Comparison of ENCODE assay signal across 8 mouse cellular contexts in the genomic region with DNA sequence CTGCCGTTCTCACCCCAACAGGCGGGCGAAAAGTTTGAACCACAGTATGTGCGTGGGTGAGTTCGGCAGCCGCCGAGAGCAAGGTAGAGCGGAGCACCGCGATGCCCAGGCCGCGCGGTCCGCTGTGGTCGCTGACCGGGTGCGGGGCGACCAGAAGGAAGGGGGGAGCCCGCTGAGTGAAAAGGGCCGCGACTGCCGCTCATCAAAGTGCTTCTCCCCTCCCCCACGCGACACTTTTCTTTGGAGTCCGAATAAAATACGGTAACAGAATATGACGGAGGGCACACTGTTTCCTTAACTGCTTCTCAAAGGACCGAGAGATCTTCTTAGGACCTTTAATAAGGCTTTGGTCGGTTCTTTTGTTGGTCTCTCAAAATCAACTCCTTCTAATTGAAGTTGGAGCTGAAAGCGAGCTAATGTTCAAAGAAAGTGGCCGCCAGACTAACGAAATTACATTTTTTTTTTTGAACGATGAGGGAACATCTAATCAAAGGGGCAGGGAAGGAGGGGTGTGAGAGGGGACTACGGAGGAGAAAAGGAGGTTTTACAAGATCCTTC. TPM values are rescaled to one million over a fixed set of nuclear protein-coding genes. Genes with fewer than 3 reads are reported as not detected.
DNase-seq lines count a peak whose midpoint lies in the region; ATAC-seq and TF ChIP-seq lines count a peak whose summit lies in the region.

Gene Otx1, minus strand, starts transcription at position 115 of the 558 bp plus-strand sequence.

- H3K27ac ChIP-seq in forebrain, embryonic 12.5 days, result peak within 1 kb of the TSS; percentile 98
- no peak within 1 kb of the TSS for H3K27ac ChIP-seq in intestine, embryonic 14.5 days (ENCODE audit: low read depth)
- H3K27ac ChIP-seq in lung, embryonic 16.5 days (ENCODE audit: low read length), result no peak within 1 kb of the TSS
- no peak within 1 kb of the TSS for H3K27ac ChIP-seq in stomach, embryonic 15.5 days

- H3K9ac ChIP-seq in forebrain, embryonic 12.5 days, result peak within 1 kb of the TSS; percentile 97
- H3K9ac ChIP-seq in intestine, embryonic 14.5 days (ENCODE audit: low read length), result 0 out of 2 replicates have a peak within 1 kb of the TSS, but pooled peaks have one; percentile 13
- peak within 1 kb of the TSS; percentile 60 for H3K9ac ChIP-seq in lung, embryonic 16.5 days (ENCODE audit: low read length)
- H3K9ac ChIP-seq in stomach, embryonic 15.5 days, result no peak within 1 kb of the TSS

- no peaks in the 10 kb centered on the region for H3K9me3 ChIP-seq in forebrain, embryonic 12.5 days
- no peaks in the 10 kb centered on the region for H3K9me3 ChIP-seq in intestine, embryonic 14.5 days (ENCODE audit: control insufficient read depth, low read length)
- H3K9me3 ChIP-seq in lung, embryonic 16.5 days (ENCODE audit: control insufficient read depth, low read length), result no peaks in the 10 kb centered on the region
- H3K9me3 ChIP-seq in stomach, embryonic 15.5 days, result no peaks in the 10 kb centered on the region

- H3K4me3 ChIP-seq in forebrain, embryonic 12.5 days (replicated peaks), result peak within 1 kb of the TSS; percentile 79
- H3K4me3 ChIP-seq in intestine, embryonic 14.5 days (ENCODE audit: low read depth, low read length), result peak within 1 kb of the TSS; percentile 36
- H3K4me3 ChIP-seq in lung, embryonic 16.5 days (ENCODE audit: low read length), result peak within 1 kb of the TSS; percentile 59
- peak within 1 kb of the TSS; percentile 50 for H3K4me3 ChIP-seq in stomach, embryonic 15.5 days (replicated peaks)

- DNase-seq in left cerebral cortex, postnatal 25 days (ENCODE audit: low spot score in 2 of 2), result peak; percentile 34 to 37
- no peak for DNase-seq in left cerebral cortex, postnatal 14 days (ENCODE audit: low spot score in 2 of 2)
- peak; percentile 85 for DNase-seq in brain, embryonic 14.5 days (ENCODE audit: low read depth)
- peak; percentile 82 for DNase-seq in intestine, embryonic 14.5 days (ENCODE audit: low spot score)
- DNase-seq in thymus, postnatal 36 days, result no peak

- under 1% methylated on average over 34 of the region's 34 CpGs for WGBS in forebrain, embryonic 12.5 days
- WGBS in intestine, embryonic 14.5 days, result 1% methylated on average over 34 of the region's 34 CpGs
- under 1% methylated on average over 34 of the region's 34 CpGs for WGBS in lung, embryonic 16.5 days
- 2% methylated on average over 33 of the region's 34 CpGs for WGBS in stomach, embryonic 15.5 days

- H3K4me2 ChIP-seq in forebrain, embryonic 12.5 days, result peak within 1 kb of the TSS; percentile 78
- peak within 1 kb of the TSS; percentile 65 for H3K4me2 ChIP-seq in intestine, embryonic 14.5 days (ENCODE audit: low read length)
- peak within 1 kb of the TSS; percentile 96 for H3K4me2 ChIP-seq in lung, embryonic 16.5 days (ENCODE audit: low read depth, low read length)
- peak within 1 kb of the TSS; percentile 93 for H3K4me2 ChIP-seq in stomach, embryonic 15.5 days

- ATAC-seq in forebrain, embryonic 12.5 days (ENCODE audit: low FRiP score), result no peak
- ATAC-seq in intestine, embryonic 14.5 days (replicated peaks; ENCODE audit: low FRiP score, low TSS enrichment, low read depth), result no peak
- no peak for ATAC-seq in lung, embryonic 16.5 days (ENCODE audit: low read depth)
- no peak for ATAC-seq in stomach, embryonic 15.5 days (ENCODE audit: insufficient read depth, low FRiP score, low read depth)

- intact Hi-C loops in left cerebral cortex, postnatal 25 days (cut with DNase I), result loop anchor here (5.0 kb wide), 1 partner anchor 194 kb away; no protein-coding TSS in a partner anchor
- intact Hi-C loops in left cerebral cortex, postnatal 14 days (cut with DNase I), result loop anchor here (5.0 kb wide), 2 partner anchors 199 to 336 kb away; no protein-coding TSS in a partner anchor

- 0 out of 2 replicates have a peak, but pooled peaks cover 3% of the 10 kb centered on the region for H3K36me3 ChIP-seq in forebrain, embryonic 12.5 days (replicated peaks)
- no peaks in the 10 kb centered on the region for H3K36me3 ChIP-seq in intestine, embryonic 14.5 days (ENCODE audit: control insufficient read depth, insufficient read depth, low read length)
- H3K36me3 ChIP-seq in lung, embryonic 16.5 days (ENCODE audit: control insufficient read depth, insufficient read depth, low read length), result no peaks in the 10 kb centered on the region
- H3K36me3 ChIP-seq in stomach, embryonic 15.5 days, result no peaks in the 10 kb centered on the region

- H3K27me3 ChIP-seq in forebrain, embryonic 12.5 days, result peaks cover 54% of the 10 kb centered on the region
- H3K27me3 ChIP-seq in intestine, embryonic 14.5 days (replicated peaks; ENCODE audit: control insufficient read depth, insufficient read depth, low read length), result peaks cover 97% of the 10 kb centered on the region
- H3K27me3 ChIP-seq in lung, embryonic 16.5 days (ENCODE audit: control insufficient read depth, insufficient read depth, low read depth, low read length), result peaks cover 88% of the 10 kb centered on the region
- H3K27me3 ChIP-seq in stomach, embryonic 15.5 days (replicated peaks), result peaks cover 81% of the 10 kb centered on the region

- TF ChIP-seq CTCF in brain, embryonic 14.5 days (IDR thresholded peaks at IDR 0.05; ENCODE audit: borderline replicate concordance, extremely low read depth, insufficient read depth, insufficient read length), result no peak

- H3K4me1 ChIP-seq in forebrain, embryonic 12.5 days, result peaks cover 73% of the 10 kb centered on the region
- H3K4me1 ChIP-seq in intestine, embryonic 14.5 days (replicated peaks; ENCODE audit: control insufficient read depth, insufficient read depth, low read length), result peaks cover 13% of the 10 kb centered on the region; the same call in 1 of the 2 replicates
- peaks cover 30% of the 10 kb centered on the region for H3K4me1 ChIP-seq in lung, embryonic 16.5 days (replicated peaks; ENCODE audit: control insufficient read depth, insufficient read depth, low read length)
- H3K4me1 ChIP-seq in stomach, embryonic 15.5 days, result peaks cover 30% of the 10 kb centered on the region

- no peak for TF ChIP-seq POLR2A in brain, embryonic 14.5 days (IDR thresholded peaks at IDR 0.05; ENCODE audit: borderline replicate concordance, extremely low read depth, insufficient read depth, insufficient read length, poor library complexity, severe bottlenecking)

RNA-seq across cellular contexts. Expression of gene Otx1, which starts in this region (rescaled TPM):
- 1 to 10 TPM; 6.0 to 6.3 TPM for total RNA-seq in left cerebral cortex, postnatal 25 days (2021)
- 1 to 10 TPM; 6.1 to 9.1 TPM for total RNA-seq in left cerebral cortex, postnatal 14 days (2021)
- 18.5 and 18.8 TPM in 2 replicates for polyA plus RNA-seq in brain, embryonic 14.5 days (2012; rRNA removed)
- 34.2 and 34.9 TPM in 2 replicates for polyA plus RNA-seq in forebrain, embryonic 12.5 days (2016; fragmentation: Nextera tagmentation; extraction: Ambion mirVana)
- not detected in 2 replicates for polyA plus RNA-seq in intestine, embryonic 14.5 days (2014; fragmentation: Nextera tagmentation; extraction: Ambion mirVana)
- 0.44 and 0.59 TPM in 2 replicates for polyA plus RNA-seq in lung, embryonic 16.5 days (2015; fragmentation: Nextera tagmentation; extraction: Ambion mirVana)
- polyA plus RNA-seq in stomach, embryonic 15.5 days (2015; fragmentation: Nextera tagmentation; extraction: Ambion mirVana), result 0.06 and 0.09 TPM in 2 replicates

Comparison
In these comparisons a context has a peak if more than half of its experiments do, and no peak if none do; other contexts are left out.
1. RNA of gene Otx1 (polyA plus RNA-seq): 34.2 to 34.9 TPM in forebrain, embryonic 12.5 days and 18.5 to 18.8 TPM in brain, embryonic 14.5 days; 0.44 to 0.59 TPM in lung, embryonic 16.5 days, 0.06 to 0.09 TPM in stomach, embryonic 15.5 days and not detected in intestine, embryonic 14.5 days; every median in the first group is over 10 times any median in the second.
2. DNase-seq: peak in left cerebral cortex, postnatal 25 days (2 of 2) and brain, embryonic 14.5 days (single experiment); none in left cerebral cortex, postnatal 14 days (0 of 2) and thymus, postnatal 36 days (0 of 2).
3. Peak in DNase-seq, H3K4me3 ChIP-seq, H3K9ac ChIP-seq and H3K4me2 ChIP-seq in intestine, embryonic 14.5 days; RNA of the gene not detected or under 1 TPM.
4. Peak in every context shown above with its lines, with median percentiles within 50 percentile points of each other: H3K4me2 ChIP-seq and H3K4me3 ChIP-seq.